Mouse (Mus musculus) urinary bladder, postnatal 25 days (tissue): ENCODE results near the gene Gna15.

Experiments used
- DNase-seq: peaks from one replicate; pipeline ENCODE4 v3.0.0; 2022; ENCODE audit warnings: low spot score

Gna15 gene

GRCm38 (mm10) chr10:81553807-81554755, 30.1 kb upstream of the Gna15 start:
- DNase-seq = no peak

- no peak for DNase-seq
Observed at GRCm38 (mm10) chr10:81553232-81553631, 29.2 kb upstream of the Gna15 start.

DNA sequence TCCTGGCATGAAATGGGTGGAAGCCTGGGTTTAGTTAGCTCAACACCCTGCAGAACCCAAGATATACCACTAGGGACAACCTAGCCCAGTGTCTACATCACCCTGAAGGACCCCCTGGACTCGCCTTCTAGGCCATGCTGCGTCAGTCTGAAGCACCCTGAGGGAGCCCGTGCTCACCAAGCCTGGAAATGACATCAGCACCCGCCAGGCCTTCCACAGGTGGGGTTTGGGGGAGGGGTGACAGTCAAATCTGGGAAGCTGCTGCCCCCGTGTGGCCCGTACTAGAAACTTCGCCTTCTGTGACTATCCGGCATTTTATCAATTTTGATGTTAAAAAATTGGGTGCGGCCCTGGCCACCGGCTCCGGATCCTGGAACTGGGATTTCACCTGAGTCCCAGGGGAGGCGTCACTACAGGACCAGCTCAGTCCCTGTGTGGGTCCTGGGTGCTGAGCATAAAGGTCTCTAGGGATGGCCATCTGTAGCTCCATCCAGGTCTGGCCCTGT, 27.6 kb upstream of the Gna15 start:
- peak; percentile 74 for DNase-seq

GRCm38 (mm10) chr10:81550257-81550656, 26.2 kb upstream of the Gna15 start:
- DNase-seq = peak; percentile 62

DNA sequence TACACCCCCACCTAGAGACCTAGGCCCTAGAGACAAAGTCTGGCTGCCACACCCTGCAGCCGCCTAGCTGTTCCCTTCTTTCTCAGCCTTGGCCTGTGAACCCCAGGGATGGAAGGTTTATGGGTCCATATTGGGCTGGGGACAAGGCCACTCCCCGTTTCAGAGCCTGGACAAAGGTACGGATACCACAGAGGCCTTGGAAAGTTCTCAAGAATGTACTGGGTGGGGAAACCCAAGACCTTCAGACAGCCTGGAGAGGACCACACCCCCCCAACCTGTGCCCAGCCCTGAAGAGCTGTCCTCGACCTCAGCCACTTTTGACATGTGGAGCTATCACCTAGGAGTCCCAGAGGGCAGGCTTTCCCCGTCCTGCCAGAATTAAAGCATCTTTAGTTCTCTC, 24.9 kb upstream of the Gna15 start:
- DNase-seq = no peak

DNA sequence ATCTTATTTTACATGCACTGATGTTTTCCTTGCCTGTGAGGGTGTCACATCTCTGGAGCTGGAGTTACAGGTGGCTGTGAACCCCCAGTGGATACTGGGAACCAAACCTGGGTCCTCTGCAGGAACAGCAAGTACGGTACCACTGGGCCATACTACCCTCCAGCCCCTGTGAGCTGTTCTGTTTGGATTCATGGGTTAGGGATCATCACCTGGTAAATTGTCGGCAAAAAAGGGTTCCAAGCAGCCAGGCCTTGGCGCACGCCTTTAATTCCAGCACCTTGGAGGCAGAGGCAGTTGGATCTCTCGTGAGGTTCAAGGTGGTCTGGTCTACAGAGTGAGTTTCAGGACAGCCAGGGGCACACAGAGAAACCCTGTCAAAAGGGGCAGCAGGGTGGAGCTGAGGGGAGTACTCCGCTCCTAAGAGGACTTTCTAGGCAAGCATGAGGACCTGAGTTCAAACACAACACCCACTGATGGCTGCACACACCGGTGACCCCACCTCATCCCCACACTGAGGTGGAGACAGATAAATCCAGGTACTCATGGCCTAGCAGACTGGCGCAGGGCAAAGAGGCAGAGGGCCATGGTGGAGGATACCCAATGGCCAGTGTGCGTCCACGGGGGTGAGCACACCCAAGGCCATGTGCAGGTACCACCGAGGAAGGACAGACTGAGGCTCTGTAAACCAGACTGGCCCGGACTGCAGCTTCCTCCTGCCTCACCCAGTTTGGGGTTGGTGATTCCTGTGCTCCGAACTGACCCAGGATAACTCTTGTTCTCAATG, 23.0 kb upstream of the Gna15 start:
- no peak for DNase-seq

DNA sequence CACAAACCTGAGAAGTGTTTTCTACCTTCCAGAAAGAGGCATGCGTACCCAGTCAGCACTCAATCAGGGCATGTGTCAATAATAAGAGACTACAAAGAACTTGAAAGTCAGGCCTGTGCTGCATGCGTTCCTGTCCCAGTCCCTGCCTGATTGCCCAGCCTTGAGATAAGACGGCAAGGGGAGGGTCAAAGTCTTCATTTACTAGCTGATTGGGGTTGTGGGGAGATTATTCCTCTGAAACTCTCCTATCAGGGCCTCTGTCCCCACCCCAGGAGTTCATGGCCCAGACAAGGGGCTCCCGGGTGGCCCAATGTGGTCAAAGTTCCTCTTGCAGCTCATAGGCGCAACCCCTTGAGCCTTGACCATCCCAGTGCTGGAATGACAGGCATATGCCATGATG, 22.3 kb upstream of the Gna15 start:
- DNase-seq = no peak

GRCm38 (mm10) chr10:81545161-81545747, 21.2 kb upstream of the Gna15 start, which contains the start of gene Gna11:
Gna11 (minus strand) TSS chr10:81545190.
- peak; percentile 100 for DNase-seq

- DNase-seq = no peak
Observed at GRCm38 (mm10) chr10:81544296-81545160, 20.5 kb upstream of the Gna15 start.

GRCm38 (mm10) chr10:81543633-81544032, 19.6 kb upstream of the Gna15 start:
- no peak for DNase-seq

DNA sequence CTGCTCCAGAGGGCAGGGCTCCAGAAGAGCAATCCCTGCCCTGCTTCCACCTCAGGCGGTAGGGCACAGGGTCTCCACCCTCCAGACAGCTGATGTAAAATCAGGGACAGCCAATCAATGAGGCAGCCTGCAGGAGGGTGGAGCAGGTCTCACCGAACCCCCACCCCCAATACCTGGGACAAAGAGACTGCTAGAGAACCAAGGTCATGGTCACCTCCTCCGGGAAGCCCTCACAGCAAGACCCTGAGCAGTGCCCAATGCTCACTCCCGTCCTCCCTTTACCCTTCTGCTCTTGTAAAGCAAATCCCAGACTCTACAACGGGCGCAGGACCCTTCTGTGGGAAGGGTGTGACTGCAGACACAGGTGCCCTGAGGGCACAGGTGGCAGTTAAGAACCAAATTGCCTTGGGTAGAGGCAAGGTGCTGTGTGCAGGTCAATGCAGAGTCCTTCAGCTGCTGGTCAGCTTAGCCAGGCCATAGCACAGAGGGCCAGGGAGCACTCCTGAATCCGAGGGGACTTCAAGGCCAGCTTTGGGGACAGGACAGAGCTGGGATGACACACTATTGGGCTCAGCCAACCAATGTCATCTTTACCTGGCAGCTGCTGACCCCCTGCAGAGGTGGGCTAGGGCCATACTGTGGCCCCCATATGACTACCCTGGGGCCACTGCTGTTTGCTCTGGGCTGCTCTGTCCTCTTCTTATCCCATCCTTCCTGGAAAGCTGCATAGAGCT, 18.9 kb upstream of the Gna15 start:
- DNase-seq = no peak

DNA sequence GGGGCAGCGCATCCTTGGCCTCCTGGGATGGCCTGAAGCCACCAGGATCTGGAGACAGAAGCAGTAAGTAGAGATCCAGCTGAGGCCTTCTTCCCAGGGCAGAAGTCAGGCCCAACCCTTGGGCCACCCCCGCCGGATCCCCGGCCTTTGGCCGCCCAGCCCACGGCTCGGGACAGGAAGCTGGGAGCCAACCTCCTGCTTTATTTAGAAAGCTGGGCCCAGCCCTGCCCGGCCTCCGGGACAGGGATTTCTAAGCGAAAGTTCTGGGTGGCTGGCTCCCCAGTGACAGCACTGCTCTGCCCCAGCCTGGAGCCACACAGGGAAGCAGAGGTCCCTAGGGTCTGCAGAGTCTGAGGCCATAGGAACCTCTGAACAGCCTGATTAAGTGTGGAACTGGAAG, 17.8 kb upstream of the Gna15 start:
- DNase-seq = peak; percentile 31

GRCm38 (mm10) chr10:81541363-81541762, 17.3 kb upstream of the Gna15 start:
- DNase-seq = no peak

GRCm38 (mm10) chr10:81538321-81539048, 14.5 kb upstream of the Gna15 start:
- no peak for DNase-seq

DNA sequence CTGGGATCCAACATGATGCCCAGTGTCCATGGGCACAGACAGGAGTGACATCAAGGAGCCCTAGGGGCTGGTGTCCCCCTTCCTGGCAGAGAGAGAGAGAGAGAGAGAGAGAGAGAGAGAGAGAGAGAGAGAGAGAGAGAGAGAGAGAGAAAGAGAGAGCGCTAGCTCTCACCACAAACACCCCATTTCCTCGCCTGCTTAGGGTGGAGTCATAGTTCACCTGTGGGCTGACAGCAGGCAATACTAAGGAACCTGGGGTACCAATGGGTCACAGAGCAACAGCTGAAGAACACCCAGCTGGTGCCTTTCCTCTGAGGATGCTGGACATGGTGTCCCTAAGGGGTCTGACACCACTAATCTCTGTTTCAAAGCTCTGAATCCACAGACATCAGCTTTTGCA, 13.4 kb upstream of the Gna15 start:
- DNase-seq = no peak

DNA sequence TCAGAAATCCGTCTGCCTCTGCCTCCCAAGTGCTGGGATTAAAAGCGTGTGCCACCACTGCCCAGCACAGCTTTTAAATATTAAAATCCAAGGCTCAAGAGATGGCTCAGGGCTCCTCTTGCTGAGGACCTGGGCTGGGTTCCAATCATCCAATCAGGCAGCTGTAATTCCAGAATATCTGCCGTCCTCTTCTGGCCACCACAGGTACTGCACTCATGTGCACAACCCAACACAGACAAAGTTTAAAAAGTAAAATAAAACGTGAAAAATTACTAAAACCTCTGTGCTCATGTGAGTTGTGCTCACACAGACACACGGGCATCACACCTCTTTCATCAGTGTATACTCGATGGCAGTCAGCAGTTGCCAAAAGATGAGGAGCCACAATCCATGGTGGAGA, 12.7 kb upstream of the Gna15 start:
- no peak for DNase-seq

- no peak for DNase-seq
Observed at GRCm38 (mm10) chr10:81534826-81535225, 10.8 kb upstream of the Gna15 start.

GRCm38 (mm10) chr10:81526779-81527178, 2.8 kb upstream of the Gna15 start:
- peak; percentile 87 for DNase-seq

DNA sequence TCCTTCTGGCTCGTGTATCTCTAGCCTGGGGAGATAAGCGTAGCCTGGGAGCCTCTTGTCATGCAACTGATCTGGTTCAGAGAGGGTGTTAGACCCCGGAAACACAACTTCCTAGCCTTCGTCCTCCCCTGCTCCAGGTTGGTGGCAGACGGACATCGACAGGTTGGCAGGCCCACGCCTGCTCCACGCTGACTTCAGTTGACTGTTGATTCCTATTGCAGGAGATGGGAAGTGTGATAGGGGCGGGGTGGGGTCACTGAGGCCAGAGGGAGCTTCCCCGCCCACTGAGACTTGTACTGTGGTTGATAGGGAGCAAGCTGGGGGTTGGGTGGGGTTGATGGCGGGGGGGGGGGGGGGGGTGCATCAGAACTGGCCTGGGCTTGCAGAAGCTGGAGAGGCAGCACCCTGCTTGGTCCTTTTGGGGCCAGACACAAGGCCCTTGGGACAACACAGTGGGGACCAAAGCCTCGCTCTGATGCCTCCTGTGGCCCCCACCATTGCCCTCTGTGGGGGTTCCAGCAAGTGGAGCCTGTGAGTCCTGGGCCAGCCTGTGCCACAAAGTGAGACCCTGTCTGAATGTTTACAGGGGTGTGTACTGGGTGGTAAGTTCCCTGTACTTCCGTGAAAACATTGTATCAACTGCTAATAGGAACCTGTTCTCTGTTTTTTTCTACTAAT, 1.1 kb upstream of the Gna15 start:
- peak; percentile 33 for DNase-seq
